Mouse (Mus musculus): ENCODE measurements at regions not wholly inside any gene's neighbourhood (a gene's known extent, or its start where the extent isn't known, plus 50 kb on each side); places are given as distances from the start of the nearest gene placed in this dataset.

DNA sequence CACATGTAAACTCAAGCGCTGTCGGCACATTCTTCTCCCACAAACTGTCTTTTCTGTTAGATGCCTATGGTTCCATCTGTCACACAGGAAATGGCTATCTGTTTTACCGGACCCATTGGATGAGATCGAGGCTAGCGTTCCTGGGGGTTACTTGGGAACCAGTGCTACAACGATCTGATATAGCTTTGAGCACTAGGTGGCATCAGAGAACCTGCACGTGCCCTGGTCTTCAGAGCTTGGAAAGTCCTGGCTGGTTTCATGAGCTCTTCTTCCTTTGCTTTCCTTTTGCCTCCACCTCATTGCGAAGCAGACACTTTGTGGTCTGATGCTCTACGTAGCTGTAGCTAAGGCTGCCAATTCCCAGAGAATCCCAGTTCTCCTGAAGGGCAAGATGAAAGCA, 123.8 kb upstream of the Cyyr1 start:
- H3K4me1 ChIP-seq (ENCODE audit: insufficient read depth, low read length): no peaks in the 10 kb centered on the region
- H3K27ac ChIP-seq (ENCODE audit: low read depth, low read length): no peak overlapping the region
- H3K27me3 ChIP-seq (ENCODE audit: insufficient read depth, low read length): no peaks in the 10 kb centered on the region
- no peaks in the 10 kb centered on the region for H3K9me3 ChIP-seq (ENCODE audit: low read length)
- no peak overlapping the region for H3K4me3 ChIP-seq (ENCODE audit: low read depth, low read length)
- no peak for ATAC-seq (ENCODE audit: low FRiP score)
- 40% methylated on average over 9 of the region's 9 CpGs for WGBS
- no peaks in the 10 kb centered on the region for H3K36me3 ChIP-seq (ENCODE audit: insufficient read depth, low read length)
- DNase-seq (ENCODE audit: low spot score): peak; percentile 77
- no peak overlapping the region for H3K4me2 ChIP-seq (ENCODE audit: low read depth, low read length, poor library complexity, severe bottlenecking)
- no peak overlapping the region for H3K9ac ChIP-seq (replicated peaks; ENCODE audit: low read length, poor library complexity, severe bottlenecking)
- peak; percentile 74 for TF ChIP-seq CTCF (IDR thresholded peaks at IDR 0.05)

DNA sequence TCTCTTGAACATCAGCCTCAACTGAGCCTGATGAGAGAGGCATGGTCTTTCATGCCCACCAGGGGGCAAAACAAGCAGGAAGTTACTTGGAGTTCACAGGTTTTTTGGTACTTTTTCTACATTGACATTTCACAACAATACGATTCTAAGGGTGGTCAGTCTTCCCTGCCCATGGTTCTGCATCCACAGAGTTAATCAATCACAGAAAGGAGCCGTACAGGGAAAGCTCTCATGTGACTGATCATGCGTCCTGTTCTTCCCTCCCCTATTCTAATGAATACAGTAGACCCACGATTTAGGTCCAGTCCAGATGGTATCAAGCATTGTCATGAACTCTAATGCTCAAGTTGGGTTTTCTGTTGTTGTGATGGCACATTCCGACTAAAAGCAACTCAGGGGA, 115.6 kb upstream of the Cyyr1 start:
- peak; percentile 32; the same call in 1 of the 2 replicates for TF ChIP-seq CTCF (IDR thresholded peaks at IDR 0.05)
- 87% methylated on average over 5 of the region's 5 CpGs for WGBS
- no peak for ATAC-seq (ENCODE audit: low FRiP score)

DNA sequence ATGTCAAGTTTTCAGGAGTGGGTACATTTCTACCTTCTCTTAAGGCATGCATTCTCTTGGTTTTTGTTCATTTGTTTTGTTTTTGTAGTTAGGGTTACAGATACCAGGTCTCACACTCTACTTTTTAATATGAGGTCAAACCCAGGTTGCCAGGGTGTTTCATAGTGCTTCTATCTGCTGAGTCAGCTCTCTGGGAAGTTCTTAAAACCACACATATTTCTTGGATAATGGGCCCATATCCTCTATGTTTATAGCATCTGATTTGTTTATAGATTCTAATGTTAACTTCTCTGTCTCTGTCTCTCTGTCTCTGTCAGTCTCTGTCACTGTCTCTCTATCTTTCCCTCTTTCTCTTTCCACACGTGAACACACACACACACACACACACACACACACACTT, 114.6 kb upstream of the Cyyr1 start:
- Histone ChIP-seq H3K27me3 (ENCODE audit: insufficient read depth, low read length) (no peaks in the 10 kb centered on the region), H3K27ac (ENCODE audit: low read depth, low read length) (no peak overlapping the region), H3K4me2 (ENCODE audit: low read depth, low read length, poor library complexity, severe bottlenecking) (no peak overlapping the region), H3K9ac (replicated peaks; ENCODE audit: low read length, poor library complexity, severe bottlenecking) (no peak overlapping the region), H3K4me1 (ENCODE audit: insufficient read depth, low read length) (no peaks in the 10 kb centered on the region), H3K4me3 (ENCODE audit: low read depth, low read length) (no peak overlapping the region), H3K36me3 (ENCODE audit: insufficient read depth, low read length) (no peaks in the 10 kb centered on the region), H3K9me3 (ENCODE audit: low read length) (no peaks in the 10 kb centered on the region)
- ATAC-seq (ENCODE audit: low FRiP score) (no peak), DNase-seq (ENCODE audit: low spot score) (no peak)
- 47% methylated on average over 1 of the region's 1 CpGs for WGBS
- no peak for TF ChIP-seq CTCF (IDR thresholded peaks at IDR 0.05)

More for the DNA sequence above, 115.6 kb upstream of the Cyyr1 start:
- DNase-seq (ENCODE audit: low spot score): no peak
- Histone ChIP-seq H3K4me2 (ENCODE audit: low read depth, low read length, poor library complexity, severe bottlenecking) (no peak overlapping the region), H3K27me3 (ENCODE audit: insufficient read depth, low read length) (no peaks in the 10 kb centered on the region), H3K27ac (ENCODE audit: low read depth, low read length) (no peak overlapping the region), H3K4me3 (ENCODE audit: low read depth, low read length) (no peak overlapping the region), H3K9ac (replicated peaks; ENCODE audit: low read length, poor library complexity, severe bottlenecking) (no peak overlapping the region), H3K9me3 (ENCODE audit: low read length) (no peaks in the 10 kb centered on the region), H3K4me1 (ENCODE audit: insufficient read depth, low read length) (no peaks in the 10 kb centered on the region), H3K36me3 (ENCODE audit: insufficient read depth, low read length) (no peaks in the 10 kb centered on the region)

DNA sequence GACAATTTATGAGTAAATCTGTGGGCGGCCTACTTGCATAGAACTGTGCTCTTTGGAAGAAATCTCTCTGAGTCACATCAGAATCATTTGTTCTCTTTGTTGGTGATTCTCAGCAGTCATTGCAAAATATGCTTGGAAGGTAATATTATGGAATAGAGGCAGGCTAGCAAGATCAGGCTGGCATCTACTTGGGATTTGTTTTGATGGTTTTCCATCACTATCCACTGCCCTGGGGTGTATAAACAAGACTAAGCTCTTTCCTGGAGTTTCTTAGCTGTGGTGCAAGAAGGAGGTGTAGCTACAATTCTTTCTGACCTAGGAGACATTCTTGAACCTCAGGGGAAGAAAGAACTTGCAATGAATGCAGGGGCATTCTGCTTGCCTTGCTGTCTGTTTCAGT, 96.3 kb upstream of the Cyyr1 start:
- DNase-seq (ENCODE audit: low spot score): no peak

DNA sequence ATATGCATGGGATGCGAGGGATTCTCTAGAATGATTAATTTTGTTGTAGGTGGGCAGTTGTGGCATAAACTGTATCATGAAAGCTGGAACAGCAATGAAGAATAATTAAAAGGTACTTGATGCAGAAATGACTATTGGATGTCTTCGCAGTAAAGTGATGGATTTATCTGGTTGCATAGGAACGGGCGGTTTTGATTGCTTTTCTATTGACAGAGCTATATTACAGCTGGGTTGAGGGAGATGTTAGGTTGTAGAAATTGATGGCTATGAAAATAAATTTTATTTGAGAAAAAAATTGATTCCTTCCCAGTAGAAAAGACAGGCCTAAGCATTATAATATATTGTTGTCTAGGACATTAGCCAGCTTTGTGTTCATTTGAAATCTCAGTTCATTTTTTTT, 87.8 kb upstream of the Cyyr1 start:
- no peaks in the 10 kb centered on the region for H3K9me3 ChIP-seq (ENCODE audit: low read length)
- no peak overlapping the region for H3K9ac ChIP-seq (replicated peaks; ENCODE audit: low read length, poor library complexity, severe bottlenecking)
- no peak for DNase-seq (ENCODE audit: low spot score)
- H3K4me2 ChIP-seq (ENCODE audit: low read depth, low read length, poor library complexity, severe bottlenecking): no peak overlapping the region
- no peaks in the 10 kb centered on the region for H3K27me3 ChIP-seq (ENCODE audit: insufficient read depth, low read length)
- no peak for ATAC-seq (ENCODE audit: low FRiP score)
- TF ChIP-seq CTCF (IDR thresholded peaks at IDR 0.05): no peak
- no peak overlapping the region for H3K4me3 ChIP-seq (ENCODE audit: low read depth, low read length)
- WGBS: 82% methylated on average over 4 of the region's 4 CpGs
- H3K36me3 ChIP-seq (ENCODE audit: insufficient read depth, low read length): no peaks in the 10 kb centered on the region
- H3K4me1 ChIP-seq (ENCODE audit: insufficient read depth, low read length): no peaks in the 10 kb centered on the region
- no peak overlapping the region for H3K27ac ChIP-seq (ENCODE audit: low read depth, low read length)

More for the DNA sequence above, 96.3 kb upstream of the Cyyr1 start:
- Histone ChIP-seq H3K27me3 (ENCODE audit: insufficient read depth, low read length) (no peaks in the 10 kb centered on the region), H3K4me1 (ENCODE audit: insufficient read depth, low read length) (no peaks in the 10 kb centered on the region), H3K27ac (ENCODE audit: low read depth, low read length) (no peak overlapping the region), H3K4me3 (ENCODE audit: low read depth, low read length) (no peak overlapping the region), H3K9ac (replicated peaks; ENCODE audit: low read length, poor library complexity, severe bottlenecking) (no peak overlapping the region), H3K4me2 (ENCODE audit: low read depth, low read length, poor library complexity, severe bottlenecking) (no peak overlapping the region), H3K9me3 (ENCODE audit: low read length) (no peaks in the 10 kb centered on the region), H3K36me3 (ENCODE audit: insufficient read depth, low read length) (no peaks in the 10 kb centered on the region)
- ATAC-seq (ENCODE audit: low FRiP score): no peak
- 90% methylated on average over 1 of the region's 1 CpGs for WGBS
- no peak for TF ChIP-seq CTCF (IDR thresholded peaks at IDR 0.05)

DNA sequence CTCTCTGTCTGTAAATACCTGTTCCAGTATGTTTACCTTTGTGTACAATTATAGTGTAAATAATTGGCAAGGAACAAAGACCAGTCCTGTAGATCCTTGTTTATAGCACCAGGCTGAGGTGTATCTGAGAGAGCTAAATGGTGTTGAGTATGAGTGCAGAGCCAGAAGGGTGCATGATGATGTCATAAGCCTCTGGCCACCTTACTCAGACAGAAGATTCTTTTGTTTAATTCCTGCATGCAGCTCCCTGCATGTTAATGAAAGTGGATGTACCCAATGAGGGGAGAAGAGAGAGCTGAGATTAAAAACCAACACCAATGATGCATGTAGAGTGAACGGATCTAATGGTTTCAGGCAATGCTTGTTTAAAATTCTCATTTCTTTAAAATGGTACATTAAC, 83.9 kb upstream of the Cyyr1 start:
- no peak for DNase-seq (ENCODE audit: low spot score)
- no peak overlapping the region for H3K9ac ChIP-seq (replicated peaks; ENCODE audit: low read length, poor library complexity, severe bottlenecking)
- WGBS: 67% methylated on average over 1 of the region's 1 CpGs
- no peak overlapping the region for H3K4me2 ChIP-seq (ENCODE audit: low read depth, low read length, poor library complexity, severe bottlenecking)
- no peaks in the 10 kb centered on the region for H3K4me1 ChIP-seq (ENCODE audit: insufficient read depth, low read length)
- TF ChIP-seq CTCF (IDR thresholded peaks at IDR 0.05): no peak
- H3K9me3 ChIP-seq (ENCODE audit: low read length): no peaks in the 10 kb centered on the region
- no peaks in the 10 kb centered on the region for H3K27me3 ChIP-seq (ENCODE audit: insufficient read depth, low read length)
- H3K27ac ChIP-seq (ENCODE audit: low read depth, low read length): no peak overlapping the region
- no peak overlapping the region for H3K4me3 ChIP-seq (ENCODE audit: low read depth, low read length)
- no peak for ATAC-seq (ENCODE audit: low FRiP score)
- H3K36me3 ChIP-seq (ENCODE audit: insufficient read depth, low read length): no peaks in the 10 kb centered on the region

Data from midbrain, postnatal 0 days (tissue).